Mouse (Mus musculus): ENCODE data around the gene Nup107. TPM values are rescaled to one million over a fixed set of nuclear protein-coding genes. Genes with fewer than 3 reads are reported as not detected.
"Not testable (repeated sequence)": the region's sequence is repeated elsewhere in the genome, so short reads cannot be mapped to it uniquely, and the experiment has no call there.

The Nup107 gene
- polyA plus RNA-seq, 1 experiment from 2014 or later, result 33.7 TPM

GRCm38 (mm10) chr10:117740171-117740570, 52.3 kb downstream of the Nup107 start:
- Histone ChIP-seq H3K27ac (no peak overlapping the region), H3K27me3 (replicated peaks) (no peaks in the 10 kb centered on the region), H3K4me2 (no peak overlapping the region), H3K9me3 (no peaks in the 10 kb centered on the region), H3K36me3 (replicated peaks) (peaks cover 37% of the 10 kb centered on the region), H3K4me3 (no peak overlapping the region), H3K9ac (no peak overlapping the region), H3K4me1 (peaks cover 20% of the 10 kb centered on the region)
- no peak for ATAC-seq (replicated peaks)
- WGBS, result 96% methylated on average over 10 of the region's 10 CpGs

- ATAC-seq (replicated peaks), result no peak
- H3K4me3 ChIP-seq, result no peak overlapping the region
- no peak overlapping the region for H3K9ac ChIP-seq
- H3K4me2 ChIP-seq, result no peak overlapping the region
- H3K4me1 ChIP-seq, result peaks cover 14% of the 10 kb centered on the region
- peaks cover 37% of the 10 kb centered on the region for H3K36me3 ChIP-seq (replicated peaks)
- no peak overlapping the region for H3K27ac ChIP-seq
- 96% methylated on average over 6 of the region's 6 CpGs for WGBS
- H3K9me3 ChIP-seq, result no peaks in the 10 kb centered on the region
- no peaks in the 10 kb centered on the region for H3K27me3 ChIP-seq (replicated peaks)
Observed at GRCm38 (mm10) chr10:117739648-117739948, 52.9 kb downstream of the Nup107 start.

- no peak for ATAC-seq (replicated peaks)
- Histone ChIP-seq H3K27me3 (replicated peaks) (no peaks in the 10 kb centered on the region), H3K4me1 (peaks cover 9% of the 10 kb centered on the region), H3K9ac (no peak overlapping the region), H3K4me2 (no peak overlapping the region), H3K4me3 (no peak overlapping the region), H3K27ac (no peak overlapping the region), H3K36me3 (replicated peaks) (peaks cover 37% of the 10 kb centered on the region), H3K9me3 (no peaks in the 10 kb centered on the region)
- 88% methylated on average over 15 of the region's 15 CpGs for WGBS
Observed at GRCm38 (mm10) chr10:117738928-117739647, 53.4 kb downstream of the Nup107 start.

- WGBS, result 79% methylated on average over 13 of the region's 13 CpGs
- ATAC-seq (replicated peaks), result no peak
- Histone ChIP-seq H3K27me3 (replicated peaks) (no peaks in the 10 kb centered on the region), H3K9me3 (no peaks in the 10 kb centered on the region), H3K9ac (no peak overlapping the region), H3K27ac (no peak overlapping the region), H3K4me2 (no peak overlapping the region), H3K36me3 (replicated peaks) (peaks cover 37% of the 10 kb centered on the region), H3K4me3 (no peak overlapping the region), H3K4me1 (peaks cover 2% of the 10 kb centered on the region)
Observed at GRCm38 (mm10) chr10:117738140-117738921, 54.2 kb downstream of the Nup107 start.

- H3K4me3 ChIP-seq; H3K9ac ChIP-seq; H3K9me3 ChIP-seq; H3K27me3 ChIP-seq (replicated peaks); H3K4me2 ChIP-seq; H3K27ac ChIP-seq; H3K4me1 ChIP-seq; ATAC-seq (replicated peaks): not testable (repeated sequence)
- H3K36me3 ChIP-seq (replicated peaks), result peaks cover 37% of the 10 kb centered on the region
- WGBS, result 94% methylated on average over 8 of the region's 8 CpGs
Observed at GRCm38 (mm10) chr10:117737498-117737897, 55.0 kb downstream of the Nup107 start.

GRCm38 (mm10) chr10:117737075-117737474, 55.4 kb downstream of the Nup107 start:
- Histone ChIP-seq H3K4me2 (no peak overlapping the region), H3K4me3 (no peak overlapping the region), H3K36me3 (replicated peaks) (peaks cover 37% of the 10 kb centered on the region), H3K4me1 (no peaks in the 10 kb centered on the region), H3K9me3 (no peaks in the 10 kb centered on the region), H3K27me3 (replicated peaks) (no peaks in the 10 kb centered on the region), H3K27ac (no peak overlapping the region), H3K9ac (no peak overlapping the region)
- no peak for ATAC-seq (replicated peaks)
- 89% methylated on average over 4 of the region's 4 CpGs for WGBS

GRCm38 (mm10) chr10:117736573-117736972, 55.9 kb downstream of the Nup107 start:
- WGBS, result 92% methylated on average over 5 of the region's 5 CpGs
- no peak for ATAC-seq (replicated peaks)
- H3K9me3 ChIP-seq, result no peaks in the 10 kb centered on the region
- no peak overlapping the region for H3K4me2 ChIP-seq
- no peak overlapping the region for H3K9ac ChIP-seq
- no peaks in the 10 kb centered on the region for H3K27me3 ChIP-seq (replicated peaks)
- peaks cover 37% of the 10 kb centered on the region for H3K36me3 ChIP-seq (replicated peaks)
- no peak overlapping the region for H3K27ac ChIP-seq
- no peaks in the 10 kb centered on the region for H3K4me1 ChIP-seq
- H3K4me3 ChIP-seq, result no peak overlapping the region

DNA sequence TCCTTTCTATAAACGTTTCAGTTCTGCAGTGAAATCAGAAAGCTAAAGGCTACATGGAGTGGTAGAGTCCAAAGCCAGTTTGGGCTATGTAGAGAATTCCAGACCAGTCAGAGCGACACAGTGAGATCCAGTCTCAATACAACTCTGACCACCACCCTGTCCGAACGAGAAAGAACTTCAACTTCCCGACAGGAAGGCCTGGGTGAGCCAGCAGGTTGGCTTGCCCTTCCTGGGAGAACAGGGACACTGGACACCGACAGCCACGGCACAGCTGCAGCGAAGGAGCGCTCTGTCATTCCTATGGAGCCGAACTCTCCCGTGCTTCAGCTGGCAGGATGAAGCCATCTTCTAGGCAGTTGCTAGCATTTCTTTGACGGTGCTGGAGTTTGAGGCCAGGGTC, 57.1 kb downstream of the Nup107 start:
- not testable (repeated sequence) for H3K4me2 ChIP-seq; H3K27ac ChIP-seq; H3K27me3 ChIP-seq (replicated peaks); H3K9ac ChIP-seq; H3K4me3 ChIP-seq; H3K9me3 ChIP-seq; H3K4me1 ChIP-seq; ATAC-seq (replicated peaks)
- H3K36me3 ChIP-seq (replicated peaks), result peaks cover 35% of the 10 kb centered on the region
- 89% methylated on average over 12 of the region's 12 CpGs for WGBS

DNA sequence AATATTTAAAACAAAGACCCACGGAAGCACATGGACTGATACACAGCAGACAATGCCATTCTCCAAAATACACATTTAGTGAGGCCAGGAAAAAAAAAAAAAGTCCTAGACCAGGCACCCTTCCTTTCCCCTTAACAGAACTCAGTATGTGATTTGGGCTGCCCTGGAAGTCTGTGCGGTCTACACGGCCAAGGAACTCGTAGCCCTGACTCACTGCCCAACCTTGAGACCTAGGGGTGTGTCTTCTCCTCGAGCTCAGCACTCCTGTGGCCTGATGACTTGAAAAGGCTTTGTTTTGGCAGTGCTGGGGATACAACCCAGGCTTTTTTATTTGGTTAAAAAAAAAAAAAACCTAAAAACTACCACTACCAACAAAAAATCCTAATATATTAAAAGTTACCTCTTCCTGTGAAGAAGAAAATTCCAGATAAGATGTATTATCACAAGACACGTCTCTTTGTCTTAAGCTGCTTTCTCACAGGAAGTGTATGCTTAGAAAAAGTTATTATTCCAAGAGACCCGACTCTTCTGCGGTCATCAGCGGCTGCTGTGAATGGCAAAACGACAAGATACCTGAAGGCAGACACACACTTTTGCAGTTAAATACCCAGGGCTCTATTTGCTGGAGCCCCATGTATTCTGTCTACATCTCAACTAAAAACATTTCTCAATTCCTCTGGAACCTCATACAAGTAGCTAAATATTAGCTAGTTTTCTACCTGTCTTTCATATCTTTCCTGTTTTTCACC, 58.2 kb downstream of the Nup107 start:
- not testable (repeated sequence) for H3K4me1 ChIP-seq; H3K27ac ChIP-seq; H3K9me3 ChIP-seq; H3K27me3 ChIP-seq (replicated peaks); H3K9ac ChIP-seq; H3K4me2 ChIP-seq; ATAC-seq (replicated peaks); H3K4me3 ChIP-seq
- H3K36me3 ChIP-seq (replicated peaks), result peaks cover 27% of the 10 kb centered on the region; the same call in 1 of the 2 replicates
- 92% methylated on average over 10 of the region's 10 CpGs for WGBS

DNA sequence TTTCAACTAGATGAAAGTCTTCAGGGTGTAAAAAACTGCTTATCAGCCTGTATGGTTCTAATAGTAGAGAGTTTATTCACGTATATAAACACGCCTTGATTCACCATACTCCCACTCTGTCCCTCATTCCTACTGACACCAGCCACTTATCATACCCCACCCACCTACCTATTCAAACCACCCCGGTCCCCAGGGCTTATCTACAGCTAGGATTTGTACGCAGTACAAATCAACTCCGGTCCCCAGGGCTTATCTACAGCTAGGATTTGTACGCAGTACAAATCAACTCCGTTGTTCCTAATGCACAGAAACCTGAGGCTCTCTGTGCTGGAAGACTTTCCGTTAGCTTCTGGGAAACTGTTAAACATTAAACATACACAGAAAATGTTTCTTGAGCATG, 58.9 kb downstream of the Nup107 start:
- H3K27me3 ChIP-seq (replicated peaks); H3K4me3 ChIP-seq; H3K27ac ChIP-seq; H3K4me2 ChIP-seq; ATAC-seq (replicated peaks); H3K4me1 ChIP-seq; H3K9ac ChIP-seq; H3K9me3 ChIP-seq: not testable (repeated sequence)
- 89% methylated on average over 8 of the region's 8 CpGs for WGBS
- peaks cover 21% of the 10 kb centered on the region; the same call in 1 of the 2 replicates for H3K36me3 ChIP-seq (replicated peaks)

DNA sequence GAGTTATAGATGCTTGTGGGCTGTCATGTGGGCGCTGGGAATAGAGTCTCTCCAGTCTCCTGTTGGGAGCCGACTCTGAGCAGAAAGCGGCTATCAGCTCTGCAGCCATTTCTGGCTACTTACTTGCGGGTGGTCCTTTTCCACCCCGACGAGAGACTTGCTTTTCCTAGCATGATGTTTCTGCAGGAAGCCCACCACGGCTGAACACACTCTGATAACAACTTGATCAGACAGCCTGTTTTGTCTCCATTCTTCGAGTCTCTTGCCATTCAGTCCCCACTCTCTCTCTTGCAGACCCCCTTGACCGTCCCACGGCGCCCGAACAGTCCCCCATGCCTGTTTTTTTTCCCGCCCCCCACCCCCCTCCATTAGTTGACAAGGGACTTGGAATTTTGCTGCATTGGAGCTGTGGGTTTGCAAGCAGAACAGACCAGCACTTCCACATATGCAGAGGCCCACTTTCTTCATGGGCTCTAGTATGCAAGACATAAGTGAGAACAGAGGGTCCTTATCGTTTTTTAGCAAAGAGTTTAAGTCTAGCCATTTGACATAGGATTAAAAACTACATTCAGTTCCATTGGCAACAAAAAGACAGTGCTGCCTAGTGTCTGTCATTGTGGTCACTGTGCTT, 59.4 kb downstream of the Nup107 start:
- Histone ChIP-seq H3K27ac (no peak overlapping the region), H3K9ac (no peak overlapping the region), H3K9me3 (no peaks in the 10 kb centered on the region), H3K4me2 (no peak overlapping the region), H3K4me1 (no peaks in the 10 kb centered on the region), H3K27me3 (replicated peaks) (no peaks in the 10 kb centered on the region), H3K36me3 (replicated peaks) (peaks cover 15% of the 10 kb centered on the region; the same call in 1 of the 2 replicates), H3K4me3 (no peak overlapping the region)
- WGBS, result 88% methylated on average over 14 of the region's 14 CpGs
- no peak for ATAC-seq (replicated peaks)

DNA sequence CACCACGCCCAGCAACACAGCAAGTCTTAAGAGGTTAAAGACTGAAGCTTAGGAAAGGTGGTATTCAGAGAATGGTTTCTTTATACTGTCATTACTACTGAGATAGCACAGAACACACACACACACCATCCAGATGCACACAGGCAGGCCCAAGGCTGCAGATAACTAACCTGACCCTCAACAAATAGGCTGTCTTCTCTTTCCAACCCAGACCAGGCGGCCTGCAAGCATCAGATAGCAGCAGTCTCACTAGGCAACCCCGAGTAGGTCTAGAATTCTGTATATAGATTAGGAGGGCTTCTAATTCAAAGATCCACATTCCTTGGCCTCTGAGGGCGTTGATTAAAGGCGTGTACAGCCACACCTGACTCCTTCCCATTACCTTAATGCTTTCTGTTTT, 60.3 kb downstream of the Nup107 start:
- no peak overlapping the region for H3K27ac ChIP-seq
- H3K4me3 ChIP-seq, result no peak overlapping the region
- peaks cover 11% of the 10 kb centered on the region; the same call in 1 of the 2 replicates for H3K36me3 ChIP-seq (replicated peaks)
- H3K9me3 ChIP-seq, result no peaks in the 10 kb centered on the region
- no peak overlapping the region for H3K9ac ChIP-seq
- WGBS, result 88% methylated on average over 5 of the region's 5 CpGs
- no peaks in the 10 kb centered on the region for H3K27me3 ChIP-seq (replicated peaks)
- ATAC-seq (replicated peaks), result no peak
- no peaks in the 10 kb centered on the region for H3K4me1 ChIP-seq
- no peak overlapping the region for H3K4me2 ChIP-seq
